Mouse (Mus musculus): ENCODE measurements around the gene Gm13279. TPM values are rescaled to one million over a fixed set of nuclear protein-coding genes. Genes with fewer than 3 reads are reported as not detected.
"Not testable (repeated sequence)": the region's sequence is repeated elsewhere in the genome, so short reads cannot be mapped to it uniquely, and the experiment has no call there.

Gm13279 gene
- total and polyA plus RNA-seq, 3 experiments: not detected

GRCm38 (mm10) chr4:88822995-88823394 is 25.8 kb downstream of the Gm13279 start:
- Histone ChIP-seq H3K27me3 (ENCODE audit: control insufficient read depth in 1 of 2, insufficient read depth in 2 of 2, low read length in 2 of 2) (peaks cover 0 to 8% of the 10 kb centered on the region in 2 experiments; a peak in 3 of 4 replicates), H3K4me3 (ENCODE audit: control insufficient read depth in 1 of 2, insufficient read depth in 1 of 2, low read depth in 2 of 2, low read length in 2 of 2) (no peak overlapping the region), H3K4me1 (ENCODE audit: control insufficient read depth in 1 of 2, insufficient read depth in 2 of 2, low read length in 2 of 2) (no peaks in the 10 kb centered on the region), H3K27ac (ENCODE audit: control insufficient read depth, low read depth, low read length) (no peak overlapping the region), H3K36me3 (ENCODE audit: control insufficient read depth in 1 of 2, insufficient read depth in 2 of 2, low read length in 2 of 2) (no peaks in the 10 kb centered on the region), H3K9ac (ENCODE audit: control insufficient read depth, low read depth, low read length, poor library complexity, severe bottlenecking) (no peak overlapping the region), H3K9me3 (replicated peaks; ENCODE audit: insufficient read depth, low read length) (no peaks in the 10 kb centered on the region), H3K79me2 (ENCODE audit: control insufficient read depth, insufficient read depth, low read length, poor library complexity) (no peaks in the 10 kb centered on the region)
- TF ChIP-seq E2F4 (IDR thresholded peaks at IDR 0.05; ENCODE audit: borderline replicate concordance, low read depth, low read length) (no peak), CTCF (IDR thresholded peaks at IDR 0.05 in 2 of 3, conservative IDR thresholded peaks at IDR 0.05 in 1 of 3; ENCODE audit: control insufficient read depth in 1 of 3, insufficient read depth in 1 of 3, low read depth in 2 of 3, low read length in 3 of 3, poor library complexity in 1 of 3, severe bottlenecking in 1 of 3) (peak in 2 of 3 experiments; percentile 52 to 55; a peak in 4 of 6 replicates)
- peak; percentile 15 for DNase-seq (ENCODE audit: low read depth, low spot score)

DNA sequence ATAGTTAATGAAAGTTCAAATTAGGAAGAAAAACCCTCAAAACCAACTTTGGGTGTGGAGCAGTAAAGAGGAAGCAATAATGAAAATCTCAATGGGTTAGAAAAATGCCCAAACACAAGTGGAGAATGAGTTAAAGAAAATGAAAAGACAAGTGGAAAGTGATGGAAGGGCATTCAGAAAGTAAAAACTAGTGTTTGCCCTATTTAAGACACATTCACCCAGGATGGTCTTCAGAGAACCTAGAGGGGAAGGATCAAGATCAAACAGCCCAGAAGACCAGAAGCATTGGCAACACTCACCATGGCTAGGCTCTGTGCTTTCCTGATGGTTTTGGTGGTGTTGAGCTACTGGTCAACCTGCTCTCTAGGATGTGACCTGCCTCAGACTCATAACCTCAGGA is 29.9 kb downstream of the Gm13279 start, which contains the start of gene Ifna6:
Gene Ifna6, plus strand, starts transcription at position 301 of the 400 bp plus-strand sequence.
- not testable (repeated sequence) for H3K79me2 ChIP-seq (ENCODE audit: control insufficient read depth, insufficient read depth, low read length, poor library complexity); H3K4me1 ChIP-seq (ENCODE audit: control insufficient read depth in 1 of 2, insufficient read depth in 2 of 2, low read length in 2 of 2); H3K27me3 ChIP-seq (ENCODE audit: control insufficient read depth in 1 of 2, insufficient read depth in 2 of 2, low read length in 2 of 2); H3K4me3 ChIP-seq (ENCODE audit: control insufficient read depth in 1 of 2, insufficient read depth in 1 of 2, low read depth in 2 of 2, low read length in 2 of 2); H3K27ac ChIP-seq (ENCODE audit: control insufficient read depth, low read depth, low read length); DNase-seq (ENCODE audit: low read depth, low spot score); H3K36me3 ChIP-seq (ENCODE audit: control insufficient read depth in 1 of 2, insufficient read depth in 2 of 2, low read length in 2 of 2); H3K9me3 ChIP-seq (replicated peaks; ENCODE audit: insufficient read depth, low read length); H3K9ac ChIP-seq (ENCODE audit: control insufficient read depth, low read depth, low read length, poor library complexity, severe bottlenecking)

GRCm38 (mm10) chr4:88830523-88830922 is 33.3 kb downstream of the Gm13279 start:
- peak; percentile 48 for DNase-seq (ENCODE audit: low read depth, low spot score)
- TF ChIP-seq RAD21 (IDR thresholded peaks at IDR 0.05; ENCODE audit: low read depth, low read length) (peak; percentile 38), POLR2AphosphoS2 (IDR thresholded peaks at IDR 0.05; ENCODE audit: low read length) (no peak), POLR2AphosphoS5 (IDR thresholded peaks at IDR 0.05; ENCODE audit: borderline replicate concordance, low read depth, low read length) (no peak), ZMIZ1 (IDR thresholded peaks at IDR 0.05; ENCODE audit: low read depth, low read length) (no peak), GATA1 (IDR thresholded peaks at IDR 0.05; ENCODE audit: low read depth, low read length) (no peak), USF1 (IDR thresholded peaks at IDR 0.05; ENCODE audit: low read depth, low read length) (no peak), POLR2A (IDR thresholded peaks at IDR 0.05; ENCODE audit: control insufficient read depth in 1 of 2, insufficient read depth in 1 of 2, low read depth in 1 of 2, low read length in 2 of 2, poor library complexity in 1 of 2) (no peak), USF2 (IDR thresholded peaks at IDR 0.05; ENCODE audit: borderline replicate concordance in 1 of 2, insufficient read depth in 1 of 2, low read depth in 1 of 2, low read length in 2 of 2) (no peak), EP300 (IDR thresholded peaks at IDR 0.05; ENCODE audit: low read depth in 1 of 2, low read length in 2 of 2) (no peak), MXI1 (IDR thresholded peaks at IDR 0.05; ENCODE audit: low read depth, low read length) (no peak), MAZ (IDR thresholded peaks at IDR 0.05; ENCODE audit: low read depth, low read length) (no peak), ETS1 (IDR thresholded peaks at IDR 0.05; ENCODE audit: low read depth, low read length) (0 out of 2 replicates have a peak, but pooled peaks have one; percentile 9), HCFC1 (IDR thresholded peaks at IDR 0.05; ENCODE audit: low read depth, low read length) (no peak), ZC3H11A (IDR thresholded peaks at IDR 0.05; ENCODE audit: low read depth, low read length) (no peak; the same call in 1 of the 2 replicates), GABPA (IDR thresholded peaks at IDR 0.05; ENCODE audit: low read depth, low read length) (no peak), MEF2A (IDR thresholded peaks at IDR 0.05; ENCODE audit: extremely low read depth, insufficient replicate concordance, low read depth, low read length, poor library complexity, severe bottlenecking) (no peak), TBP (IDR thresholded peaks at IDR 0.05; ENCODE audit: low read depth, low read length) (no peak), SMC3 (IDR thresholded peaks at IDR 0.05; ENCODE audit: low read depth, low read length) (peak; percentile 27), UBTF (IDR thresholded peaks at IDR 0.05; ENCODE audit: borderline replicate concordance, insufficient read depth, low read depth, low read length) (no peak), RCOR1 (IDR thresholded peaks at IDR 0.05; ENCODE audit: low read depth, low read length) (no peak), ZNF384 (IDR thresholded peaks at IDR 0.05; ENCODE audit: low read depth, low read length) (peak; percentile 83), BHLHE40 (IDR thresholded peaks at IDR 0.05; ENCODE audit: borderline replicate concordance, low read depth, low read length) (no peak), SIN3A (IDR thresholded peaks at IDR 0.05; ENCODE audit: low read length) (no peak), MYC (IDR thresholded peaks at IDR 0.05; ENCODE audit: low read depth, low read length) (no peak)

More at GRCm38 (mm10) chr4:88830523-88830922, 33.3 kb downstream of the Gm13279 start:
- no peaks in the 10 kb centered on the region for H3K36me3 ChIP-seq (ENCODE audit: control insufficient read depth in 1 of 2, insufficient read depth in 2 of 2, low read length in 2 of 2)
- peaks cover 5 to 11% of the 10 kb centered on the region in 2 experiments for H3K27me3 ChIP-seq (ENCODE audit: control insufficient read depth in 1 of 2, insufficient read depth in 2 of 2, low read length in 2 of 2)
- no peaks in the 10 kb centered on the region for H3K9me3 ChIP-seq (replicated peaks; ENCODE audit: insufficient read depth, low read length)
- no peak overlapping the region for H3K4me3 ChIP-seq (ENCODE audit: control insufficient read depth in 1 of 2, insufficient read depth in 1 of 2, low read depth in 2 of 2, low read length in 2 of 2)
- H3K4me1 ChIP-seq (ENCODE audit: control insufficient read depth in 1 of 2, insufficient read depth in 2 of 2, low read length in 2 of 2): no peaks in the 10 kb centered on the region
- no peaks in the 10 kb centered on the region for H3K79me2 ChIP-seq (ENCODE audit: control insufficient read depth, insufficient read depth, low read length, poor library complexity)
- no peak overlapping the region for H3K27ac ChIP-seq (ENCODE audit: control insufficient read depth, low read depth, low read length)
- H3K9ac ChIP-seq (ENCODE audit: control insufficient read depth, low read depth, low read length, poor library complexity, severe bottlenecking): no peak overlapping the region
